Mouse (Mus musculus) spleen, postnatal 14 days (tissue): ENCODE measurements around the gene Trabd2b.

Experiments
- DNase-seq, 2 experiments: peaks; one replicate each; pipeline ENCODE4 v3.0.0; 2021 to 2022; ENCODE audit warnings: low spot score in 2 of 2

Gene Trabd2b

DNA sequence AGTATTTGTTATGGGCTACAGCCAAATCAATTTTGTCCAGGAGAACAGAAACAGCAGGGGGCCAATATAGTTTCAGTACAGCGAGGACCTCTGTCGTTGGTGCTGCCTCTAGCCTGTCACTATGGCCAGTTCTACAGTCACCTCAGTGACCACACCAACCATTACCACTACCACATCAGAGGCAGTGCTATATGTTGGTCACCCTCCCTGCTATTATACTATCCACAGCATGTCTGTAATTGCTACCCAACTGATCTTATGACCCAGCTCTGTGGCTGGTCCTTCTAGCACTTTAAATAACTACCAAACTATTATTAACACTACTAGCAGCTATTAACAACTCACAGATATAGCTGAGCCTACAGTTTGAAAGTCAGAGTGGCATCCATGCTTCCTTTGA lies 87.5 kb downstream of the Trabd2b start:
- DNase-seq: no peak

DNA sequence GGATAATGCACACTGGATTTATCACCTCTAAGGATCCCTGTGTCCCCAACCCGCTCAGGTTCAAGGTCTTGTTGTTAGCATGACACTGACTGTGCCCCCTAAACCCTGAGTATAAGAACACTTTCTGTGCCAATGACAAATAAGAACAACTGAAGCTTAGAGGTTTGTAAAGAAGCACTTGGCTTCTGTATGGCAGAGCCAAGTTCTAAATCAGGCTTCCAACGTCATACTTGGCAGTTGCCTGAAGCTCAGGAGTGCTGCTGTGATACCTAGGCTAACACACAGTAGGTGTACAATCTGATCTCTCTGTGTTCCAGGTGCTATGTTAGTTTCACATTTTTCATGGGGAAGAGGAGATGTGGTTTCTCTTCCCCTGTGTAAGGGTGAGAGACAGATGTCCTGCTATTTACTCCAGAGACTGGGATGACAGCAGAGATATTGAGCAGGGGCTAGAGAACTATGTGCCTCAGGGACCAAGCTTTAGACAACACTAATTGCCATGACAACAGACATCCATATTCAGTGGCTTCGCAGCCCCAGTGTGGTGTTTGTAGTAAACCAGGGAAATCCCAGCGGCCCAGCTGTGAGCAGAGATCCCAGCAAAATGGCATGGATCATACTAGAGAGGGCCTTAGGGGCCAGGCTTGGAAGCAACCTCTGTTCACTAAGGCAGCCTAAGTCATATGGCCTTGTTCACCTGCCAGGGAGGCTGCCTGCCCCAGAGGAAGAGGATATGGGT lies 89.3 kb downstream of the Trabd2b start:
- DNase-seq: no peak

DNA sequence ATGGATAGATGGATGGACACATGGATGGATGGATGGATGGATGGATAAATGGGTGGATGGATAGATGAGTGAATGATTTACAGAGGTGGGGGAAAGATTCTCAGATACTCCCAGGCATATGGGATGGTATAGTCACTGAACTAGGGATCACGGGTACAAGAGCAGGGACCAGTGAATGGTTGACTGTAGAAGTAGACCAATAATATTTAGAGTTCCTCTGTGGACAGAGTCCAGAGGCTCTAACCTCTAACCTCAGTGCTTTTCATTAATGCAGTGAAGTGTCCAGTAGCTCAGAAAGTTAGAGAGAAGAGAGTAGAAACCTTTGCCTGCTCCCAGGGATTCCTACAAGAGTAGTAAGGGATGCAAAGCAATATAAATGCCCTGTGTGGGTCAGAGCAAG lies 93.1 kb downstream of the Trabd2b start:
- DNase-seq: no peak

DNA sequence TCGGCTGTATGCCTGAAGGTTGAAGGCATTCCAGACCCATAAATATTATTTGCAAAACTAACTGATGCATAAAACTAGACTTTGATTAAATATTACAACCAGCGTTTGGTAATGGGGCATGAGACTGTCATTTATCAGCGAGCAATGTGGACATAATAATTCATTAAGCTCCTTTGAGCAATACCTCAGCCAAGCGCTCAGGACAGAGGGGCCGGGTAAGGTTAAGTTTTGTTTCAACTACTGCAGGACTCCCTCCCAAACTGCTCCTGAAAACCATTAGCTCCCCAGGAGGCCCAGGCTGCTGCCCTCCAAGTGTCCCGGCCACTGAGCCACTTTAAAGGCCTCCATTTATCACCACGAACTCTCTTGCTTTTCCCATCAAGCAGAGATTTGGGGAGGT lies 93.8 kb downstream of the Trabd2b start:
- DNase-seq: no peak

DNA sequence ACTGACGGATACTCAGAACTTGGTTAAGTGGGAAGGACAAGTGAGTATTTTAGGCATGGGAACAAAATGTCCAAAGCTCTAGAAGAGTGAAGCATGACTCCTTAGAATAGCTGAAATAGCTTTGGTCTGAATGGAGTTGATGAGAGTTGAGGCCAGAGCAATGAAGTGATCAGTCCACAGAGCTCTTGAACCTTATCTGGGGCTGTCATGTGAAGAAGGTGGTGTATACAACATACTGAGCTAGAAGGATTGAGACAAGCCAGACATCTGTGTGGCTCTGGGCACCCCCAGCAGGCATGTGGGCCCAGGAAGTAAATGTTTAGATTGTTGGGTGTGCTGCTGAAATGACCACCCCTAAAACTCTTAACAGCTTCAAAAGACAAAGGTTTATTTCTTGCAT lies 94.5 kb downstream of the Trabd2b start:
- no peak for DNase-seq

DNA sequence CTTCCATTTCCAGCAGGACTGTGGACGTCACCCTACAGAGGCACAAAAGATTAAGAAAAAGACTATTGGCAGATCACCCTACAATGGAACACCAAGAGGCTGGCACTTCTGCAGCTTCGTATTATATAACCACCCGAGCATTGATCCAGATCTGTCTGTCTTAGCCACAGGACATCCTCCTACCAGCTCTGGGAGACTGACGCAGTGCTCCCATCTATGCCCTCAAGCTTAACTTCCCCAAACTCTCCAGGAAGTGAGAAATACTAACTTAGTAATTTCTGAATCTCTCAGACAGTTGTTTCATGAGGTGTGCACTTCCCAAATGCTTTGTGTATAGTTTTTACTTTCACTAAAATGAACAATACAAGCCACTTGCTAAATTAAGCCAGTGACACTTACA lies 95.1 kb downstream of the Trabd2b start:
- DNase-seq: no peak

DNA sequence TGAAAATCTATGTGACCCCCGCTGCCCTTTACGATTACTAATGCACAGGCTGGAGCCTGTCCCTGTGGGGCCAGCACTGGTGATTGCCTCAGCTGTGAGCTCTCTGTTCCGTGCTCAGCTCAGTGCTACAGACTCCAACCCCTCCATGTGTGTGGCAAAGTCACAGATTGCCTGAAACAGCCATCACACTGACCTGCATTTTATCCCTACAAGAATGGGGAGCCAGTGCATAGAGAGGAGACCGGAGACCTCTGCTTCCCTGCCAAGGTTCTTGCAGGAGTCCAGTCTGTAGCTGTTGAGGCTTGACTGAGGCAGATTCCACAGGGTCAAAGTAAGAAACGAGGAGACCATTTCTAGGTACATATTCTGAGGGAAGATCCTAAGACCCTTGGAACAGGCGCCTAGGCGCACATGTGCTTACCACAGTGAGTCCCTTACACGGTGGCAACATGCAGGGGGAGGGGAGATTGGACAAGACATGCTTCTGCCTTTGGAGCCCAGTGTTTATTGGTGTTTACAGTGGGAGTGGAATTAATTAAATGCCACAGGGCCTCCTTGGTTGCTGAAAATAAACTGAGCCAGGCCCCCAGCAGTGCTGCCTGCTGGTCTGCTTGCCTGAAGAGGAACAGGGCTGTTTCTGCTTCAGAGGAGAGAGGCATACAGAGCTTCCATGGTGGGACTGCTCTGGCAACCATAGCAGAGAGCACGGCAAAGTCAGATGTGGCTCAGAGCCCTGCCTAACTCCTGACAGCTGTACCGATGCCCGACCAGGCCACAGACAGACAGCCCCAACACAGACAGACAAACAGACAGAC lies 97.9 kb downstream of the Trabd2b start:
- no peak for DNase-seq

DNA sequence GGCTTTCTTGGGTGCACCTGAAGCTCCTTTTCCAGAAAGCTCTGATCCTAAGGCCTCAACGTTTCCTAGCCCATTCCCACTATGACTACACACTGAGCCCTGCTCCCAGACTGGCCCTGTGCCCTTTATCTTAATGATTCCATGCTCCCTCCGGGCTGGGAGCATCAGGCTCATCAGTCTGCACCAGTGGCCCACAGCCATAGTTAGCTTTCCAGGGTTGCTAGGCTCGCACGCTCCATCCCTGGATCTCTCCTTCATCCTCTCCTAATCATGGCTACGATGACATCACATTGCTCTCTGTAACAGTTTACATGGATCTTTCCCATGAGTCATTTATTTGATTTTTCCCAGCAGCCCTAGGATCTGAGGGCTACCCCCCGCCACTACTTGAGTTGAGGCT lies 103.1 kb downstream of the Trabd2b start:
- DNase-seq: no peak

DNA sequence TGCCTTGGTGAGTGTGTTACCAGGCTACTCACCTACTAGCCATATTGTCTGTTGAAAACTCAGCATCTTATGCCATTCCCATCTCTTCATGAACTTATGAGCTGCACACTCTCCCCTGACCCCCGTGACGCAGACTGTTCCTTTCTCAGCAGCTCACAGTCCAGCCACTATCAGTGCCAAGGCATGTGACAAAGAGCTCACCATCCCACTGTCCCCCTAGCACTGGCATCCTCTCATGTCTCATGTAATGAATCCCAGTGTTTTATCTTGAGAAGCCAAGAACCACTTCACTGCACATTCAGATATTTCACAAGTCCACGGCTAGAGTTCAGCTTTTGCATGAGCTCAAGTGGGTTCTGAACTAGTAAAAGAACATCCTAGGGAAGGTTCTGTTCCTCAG lies 105.1 kb downstream of the Trabd2b start:
- no peak for DNase-seq

DNA sequence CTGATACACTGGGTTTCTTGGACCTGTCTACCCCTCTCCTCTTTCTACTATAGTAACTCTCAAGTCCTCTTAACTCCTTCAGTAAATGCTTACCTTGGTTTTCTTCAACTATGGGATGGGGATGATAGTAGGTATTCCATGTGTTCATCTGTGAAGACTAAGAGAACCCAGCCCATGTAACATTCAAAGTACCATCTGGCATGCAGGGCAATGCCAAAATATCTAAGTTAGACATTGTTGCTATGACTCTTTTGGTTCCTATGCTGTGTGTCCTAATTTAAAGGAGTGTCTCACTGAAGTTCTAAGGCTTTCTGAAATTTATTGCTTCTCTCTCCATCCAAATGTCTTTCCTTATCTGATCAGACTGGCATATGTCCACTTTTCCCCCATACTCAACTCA lies 106.6 kb downstream of the Trabd2b start:
- DNase-seq: no peak

DNA sequence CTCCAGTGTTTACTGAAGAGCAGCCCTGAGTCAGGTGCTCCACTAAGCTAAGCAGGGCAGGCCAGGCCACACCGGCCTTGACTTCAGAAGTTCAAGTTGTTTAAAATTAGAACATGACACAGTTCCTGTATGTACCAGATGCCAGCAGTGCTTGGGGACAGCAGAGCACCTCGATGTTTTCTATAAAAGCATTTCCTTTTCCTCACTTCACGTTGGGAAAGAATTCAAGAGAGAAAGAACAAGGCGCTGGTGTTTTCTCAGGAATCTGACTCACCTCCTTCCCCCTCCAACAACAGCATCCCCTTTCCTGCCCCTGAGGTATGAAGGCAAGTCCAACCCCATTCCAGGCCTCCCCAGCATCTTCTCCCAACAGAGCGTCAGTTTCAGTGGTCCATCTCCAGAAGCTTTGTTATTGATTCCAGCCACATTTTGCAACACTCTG lies 108.8 kb downstream of the Trabd2b start:
- DNase-seq: no peak

DNA sequence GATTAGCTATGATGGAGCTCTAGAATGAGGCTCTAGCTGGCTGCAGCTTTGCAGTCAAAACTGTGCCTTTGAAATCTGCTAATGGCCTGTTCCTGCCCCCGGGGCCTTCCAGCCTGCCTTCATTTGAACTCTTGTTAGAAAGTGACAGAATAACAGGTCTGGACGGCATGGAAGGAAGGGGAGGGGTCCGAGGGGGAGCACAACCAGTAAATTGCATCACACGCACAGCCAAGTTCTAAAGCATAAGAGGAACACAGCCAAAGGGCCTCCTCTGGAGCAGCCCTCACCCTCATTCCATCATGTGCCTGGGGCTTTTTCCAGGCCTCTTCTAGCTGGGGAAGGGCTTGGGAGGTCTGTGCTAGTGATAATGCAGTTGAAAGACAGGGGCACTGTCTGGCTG lies 110.1 kb downstream of the Trabd2b start:
- no peak for DNase-seq

DNA sequence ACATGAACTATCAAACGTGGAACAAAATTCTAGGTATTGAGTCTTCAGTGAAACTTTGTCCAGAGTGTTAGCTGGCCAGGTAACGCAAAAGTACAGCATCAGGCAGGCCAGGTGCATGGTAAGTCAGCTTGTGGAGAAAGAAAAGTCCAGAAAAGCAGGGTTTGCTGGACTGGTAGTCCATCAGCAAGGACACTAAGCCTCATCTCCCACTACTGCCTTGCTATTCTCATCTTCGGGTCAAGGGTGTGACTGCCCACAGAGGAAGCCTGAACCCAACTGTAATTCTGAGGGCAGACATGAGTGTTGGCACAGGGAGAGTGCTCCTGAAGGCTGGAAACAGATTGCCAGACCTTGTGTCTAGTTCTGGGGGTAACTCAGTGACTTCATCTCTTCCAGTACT lies 111.5 kb downstream of the Trabd2b start:
- DNase-seq: no peak

DNA sequence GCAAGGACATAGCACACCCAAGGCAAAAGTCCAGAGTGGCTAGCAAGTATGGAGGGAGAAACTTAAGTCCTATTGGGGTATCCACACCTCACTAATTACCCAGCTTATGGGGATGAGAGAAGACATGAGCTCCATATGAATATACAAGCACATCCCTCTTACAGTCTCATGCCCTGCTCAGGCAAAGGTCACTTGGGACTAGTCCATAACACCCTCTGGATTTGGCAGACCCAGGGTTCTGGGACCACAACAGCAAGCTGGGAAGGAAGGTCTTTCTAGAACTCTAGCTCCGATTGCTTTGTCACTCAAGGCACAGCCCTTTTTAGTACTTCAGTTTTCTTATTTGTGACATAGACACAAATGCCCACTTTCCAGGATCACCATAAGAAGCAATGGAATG lies 112.0 kb downstream of the Trabd2b start:
- no peak for DNase-seq

DNA sequence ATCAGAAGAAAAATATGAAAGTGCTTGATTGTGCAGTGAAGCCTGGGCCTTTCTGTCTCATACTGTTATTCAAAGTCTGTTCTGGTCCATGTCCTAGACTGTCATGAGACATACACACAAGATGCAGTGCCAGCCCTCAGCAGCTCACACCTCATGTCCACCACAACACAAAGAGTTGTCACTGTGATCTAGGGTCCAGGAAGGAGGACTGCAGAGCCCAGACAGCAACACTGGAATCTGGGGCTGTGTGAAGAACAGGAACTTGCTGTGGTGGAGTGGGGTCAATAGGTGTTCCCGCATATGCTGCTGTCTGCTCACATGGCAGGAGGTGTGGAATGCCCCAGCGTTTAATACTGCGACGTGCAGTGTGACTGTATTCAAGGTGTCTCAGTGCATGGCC lies 112.8 kb downstream of the Trabd2b start:
- no peak for DNase-seq

DNA sequence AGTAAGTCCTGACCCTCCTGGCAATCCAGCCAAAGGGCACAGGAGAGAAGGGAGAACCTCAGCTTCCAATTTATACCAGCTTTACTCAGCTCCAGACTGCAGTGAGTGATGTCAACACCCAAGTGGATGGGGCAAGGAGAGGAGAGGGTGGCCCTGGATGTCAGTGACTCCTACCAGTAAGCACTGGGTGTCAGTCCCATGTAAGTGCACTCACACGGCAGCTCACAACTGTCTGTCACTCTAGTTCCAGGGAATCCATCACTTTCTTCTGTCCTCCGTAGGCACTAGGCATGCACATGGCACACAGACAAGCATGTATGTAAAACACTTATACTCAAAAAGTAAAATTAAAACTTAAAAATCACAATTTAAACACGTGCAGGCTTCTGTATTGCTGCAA lies 113.4 kb downstream of the Trabd2b start:
- DNase-seq: no peak

DNA sequence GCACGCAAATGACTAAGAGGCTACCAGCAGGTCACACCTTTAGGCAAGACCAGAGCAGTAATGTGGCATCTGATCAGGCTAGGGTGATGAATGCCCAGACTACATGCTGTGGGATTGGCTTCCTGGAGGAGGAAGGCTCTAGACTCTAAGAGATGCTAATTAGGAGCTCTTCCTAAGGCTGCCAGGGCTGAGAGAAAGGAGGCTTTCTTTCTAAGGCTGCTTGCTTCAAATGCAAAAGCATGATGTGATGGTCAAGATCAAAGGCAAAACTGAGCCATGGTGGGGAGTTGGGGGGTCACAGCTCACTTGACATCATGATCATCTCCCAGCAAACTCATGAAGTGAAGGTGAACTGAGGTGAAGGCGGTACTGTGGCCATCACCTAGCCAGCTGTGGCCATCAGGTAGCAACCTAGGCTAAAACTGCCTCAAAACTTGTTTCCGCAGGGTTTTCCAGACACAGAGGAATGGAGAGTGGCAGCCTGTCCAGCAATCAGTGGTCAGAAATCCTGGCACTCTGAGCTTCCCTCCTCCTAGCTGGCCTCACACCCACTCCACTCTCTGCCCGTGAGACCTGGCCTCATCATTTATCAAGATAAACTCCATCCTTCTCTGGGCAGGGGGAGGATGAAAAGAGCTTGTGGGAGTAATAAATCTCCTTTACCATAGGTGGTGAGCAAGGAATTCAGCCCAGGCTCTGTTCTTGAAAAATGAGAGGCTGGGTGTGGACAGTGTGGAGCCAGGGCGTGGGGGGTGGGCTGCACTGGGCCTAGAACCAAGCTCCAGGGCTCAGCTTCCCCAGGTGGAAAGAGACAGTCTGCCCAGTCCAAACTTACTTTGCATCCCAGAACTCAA lies 117.0 kb downstream of the Trabd2b start:
- DNase-seq: no peak

DNA sequence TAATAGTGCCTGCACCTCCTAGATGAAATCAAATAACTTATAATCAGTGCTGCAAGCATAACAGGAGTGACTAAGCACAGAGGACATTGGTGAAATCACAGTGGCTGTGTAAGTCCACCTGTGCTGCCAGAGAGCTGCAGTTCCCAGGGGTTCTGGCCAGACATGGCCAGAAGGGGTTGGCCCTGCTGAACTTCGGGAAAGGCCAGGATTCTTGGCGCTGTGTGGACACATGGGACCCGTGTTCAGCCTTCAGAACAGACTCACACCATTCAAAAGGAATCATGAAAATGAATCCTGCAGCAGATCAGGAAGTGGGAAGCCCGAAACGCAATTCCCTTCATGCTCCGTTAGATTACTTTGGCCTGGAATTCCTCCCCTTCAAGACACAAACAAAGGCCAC lies 125.1 kb downstream of the Trabd2b start:
- DNase-seq: no peak

DNA sequence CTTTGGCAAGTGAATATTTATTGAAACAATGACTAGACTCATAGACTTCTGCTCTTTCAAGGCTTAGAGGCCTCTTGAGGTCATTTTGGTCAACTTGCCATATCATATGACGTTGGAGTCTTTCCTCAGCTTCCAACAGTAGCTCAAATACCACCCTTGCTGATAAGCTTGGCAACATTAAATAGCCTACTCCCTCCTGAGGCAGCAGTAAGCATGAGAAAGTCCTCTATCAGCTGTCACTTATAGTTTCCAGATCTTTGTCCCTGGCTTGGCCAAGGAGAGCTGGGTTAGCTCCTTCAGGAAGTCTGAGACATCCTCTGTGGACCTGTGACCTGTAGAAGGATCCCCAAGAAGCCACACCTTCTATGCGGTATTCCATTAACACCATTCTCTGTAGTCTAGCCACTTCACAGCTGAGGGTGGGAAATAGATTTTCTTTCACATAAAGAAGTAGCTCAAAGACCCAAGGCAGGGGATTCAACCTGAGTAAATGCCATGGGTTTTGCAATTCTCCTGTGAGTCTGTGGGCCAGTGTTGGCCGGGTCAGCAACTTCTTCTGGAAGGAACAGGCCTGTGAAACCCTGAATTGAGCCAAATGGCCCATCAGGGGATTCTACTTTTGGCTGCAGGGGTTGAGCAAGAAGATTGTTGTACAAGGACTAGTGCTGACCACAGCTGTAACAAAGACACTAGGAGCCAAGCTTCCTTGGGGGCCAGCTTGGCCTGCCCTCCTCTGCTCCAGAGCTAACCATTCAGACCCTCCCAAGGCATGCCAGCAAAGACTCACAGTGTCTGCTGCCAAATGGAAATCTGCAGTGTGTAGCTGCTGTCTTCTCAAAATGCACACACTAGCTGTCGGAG lies 127.6 kb downstream of the Trabd2b start:
- no peak for DNase-seq

DNA sequence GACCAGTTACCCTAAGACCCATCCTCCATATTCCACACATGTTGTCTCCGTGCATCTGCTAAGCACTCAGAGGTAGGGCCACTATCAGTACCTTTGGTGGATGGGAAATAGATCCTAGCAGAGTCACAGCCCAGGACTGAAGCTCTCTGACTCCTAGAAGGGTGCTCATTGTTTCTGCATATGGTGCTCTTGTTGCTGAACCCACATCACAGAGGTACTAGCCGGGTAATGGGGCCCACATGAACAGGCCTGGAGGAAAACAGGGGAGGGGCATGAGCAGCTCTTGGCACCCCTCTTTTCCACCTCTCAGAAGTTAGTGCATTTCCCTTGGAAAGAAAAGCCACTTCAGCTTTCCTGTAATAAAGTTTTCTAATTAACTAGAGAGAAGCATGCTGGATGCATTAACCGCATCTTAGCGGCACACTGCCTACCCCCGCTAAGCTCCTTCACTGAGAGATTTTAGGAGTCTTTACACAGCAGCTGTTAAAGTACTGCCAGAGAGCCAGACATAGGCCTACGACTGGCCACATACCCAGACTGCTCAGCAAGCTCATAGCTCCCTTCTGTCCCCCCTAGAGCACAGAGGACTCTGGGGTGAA lies 131.0 kb downstream of the Trabd2b start:
- DNase-seq: no peak

DNA sequence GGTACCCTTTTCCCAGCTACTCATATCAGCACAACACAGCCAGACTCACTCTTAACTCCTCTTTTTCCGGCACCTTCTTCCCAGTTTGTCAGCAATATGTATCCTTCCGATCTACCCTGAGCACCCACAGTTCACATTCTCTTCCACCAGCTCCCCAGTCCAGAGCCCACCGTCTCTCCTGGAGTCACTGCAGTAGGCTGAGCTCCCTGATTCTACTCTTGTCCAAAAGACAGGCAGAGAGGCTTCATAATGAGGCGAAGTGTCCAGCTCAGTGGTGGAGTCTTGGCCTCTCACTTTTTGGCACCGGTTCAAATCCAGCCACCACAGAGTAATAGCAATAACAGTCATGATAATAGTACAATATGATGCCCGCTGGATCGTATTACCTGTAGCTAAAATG lies 133.5 kb downstream of the Trabd2b start:
- no peak for DNase-seq
